Mouse (Mus musculus): ENCODE measurements at regions not wholly inside any gene's neighbourhood (a gene's known extent, or its start where the extent isn't known, plus 50 kb on each side); places are given as distances from the start of the nearest gene placed in this dataset.

GRCm38 (mm10) chr8:103884873-103885780, 216.3 kb upstream of the Cdh5 start:
- no peak for DNase-seq (ENCODE audit: low spot score)

- no peak for DNase-seq (ENCODE audit: low spot score)
These were observed 206.8 kb upstream of the Cdh5 start for GRCm38 (mm10) chr8:103894589-103894988.

- DNase-seq (ENCODE audit: low spot score): no peak
These were observed 206.3 kb upstream of the Cdh5 start for GRCm38 (mm10) chr8:103895132-103895531.

DNA sequence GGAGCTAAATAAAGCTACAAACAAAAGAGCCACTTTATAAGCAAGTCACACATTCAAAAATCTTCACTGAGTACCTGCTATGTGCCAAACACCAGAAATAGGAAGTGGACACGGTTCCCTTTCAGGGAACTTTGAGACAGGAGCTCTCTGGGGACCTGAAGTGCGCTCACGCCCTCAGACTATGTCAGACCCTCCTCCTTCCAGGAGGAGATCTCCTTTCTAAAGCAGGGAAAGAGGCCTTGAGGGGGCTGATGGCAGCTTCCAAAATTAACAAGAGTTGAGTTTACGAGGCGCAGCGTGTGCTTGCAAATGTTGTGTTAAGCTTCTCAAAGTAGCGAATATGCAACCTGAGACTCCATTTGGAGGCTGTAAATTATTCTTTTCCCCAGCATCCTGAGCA, 204.0 kb upstream of the Cdh5 start:
- no peak for DNase-seq (ENCODE audit: low spot score)

GRCm38 (mm10) chr8:103902516-103902915, 198.9 kb upstream of the Cdh5 start:
- DNase-seq (ENCODE audit: low spot score): no peak

DNA sequence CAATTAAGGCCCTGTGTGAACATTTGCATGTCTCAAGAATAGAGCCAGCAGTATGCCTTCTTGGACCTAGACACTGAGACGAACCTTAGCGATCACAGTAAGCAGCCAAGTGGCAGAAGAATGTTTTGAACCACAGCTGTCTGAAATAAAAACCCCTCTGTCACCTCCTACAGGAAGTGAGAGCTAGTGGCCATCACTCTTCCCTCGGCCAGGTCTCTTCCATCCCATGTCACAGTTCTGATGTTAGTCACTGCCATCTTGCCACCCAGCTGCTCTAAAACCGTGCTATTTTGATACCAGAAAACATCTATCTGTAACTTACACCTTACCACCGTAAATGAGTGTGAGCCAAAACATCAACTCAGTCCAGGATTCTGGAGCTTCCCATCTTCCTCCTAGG, 197.8 kb upstream of the Cdh5 start:
- DNase-seq (ENCODE audit: low spot score): no peak

DNA sequence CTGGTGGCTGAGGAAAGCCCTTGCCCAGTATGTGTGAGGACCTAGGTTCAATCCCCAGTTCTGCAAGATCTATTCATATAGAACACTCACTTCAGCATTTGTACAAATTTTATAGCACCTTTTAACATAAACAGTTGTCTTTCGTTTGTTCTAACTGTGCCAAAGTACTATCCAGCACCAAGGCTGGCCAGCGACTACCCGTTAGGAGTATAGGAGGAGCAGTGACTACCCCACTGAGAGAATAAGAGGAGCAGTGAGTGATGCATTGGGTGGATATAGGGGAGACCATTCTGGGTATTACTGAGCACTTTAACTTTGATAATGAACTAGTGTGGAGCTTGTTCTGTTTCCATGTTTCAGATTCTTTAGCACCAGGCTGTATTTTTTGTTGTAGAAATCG, 193.8 kb upstream of the Cdh5 start:
- no peak for DNase-seq (ENCODE audit: low spot score)

DNA sequence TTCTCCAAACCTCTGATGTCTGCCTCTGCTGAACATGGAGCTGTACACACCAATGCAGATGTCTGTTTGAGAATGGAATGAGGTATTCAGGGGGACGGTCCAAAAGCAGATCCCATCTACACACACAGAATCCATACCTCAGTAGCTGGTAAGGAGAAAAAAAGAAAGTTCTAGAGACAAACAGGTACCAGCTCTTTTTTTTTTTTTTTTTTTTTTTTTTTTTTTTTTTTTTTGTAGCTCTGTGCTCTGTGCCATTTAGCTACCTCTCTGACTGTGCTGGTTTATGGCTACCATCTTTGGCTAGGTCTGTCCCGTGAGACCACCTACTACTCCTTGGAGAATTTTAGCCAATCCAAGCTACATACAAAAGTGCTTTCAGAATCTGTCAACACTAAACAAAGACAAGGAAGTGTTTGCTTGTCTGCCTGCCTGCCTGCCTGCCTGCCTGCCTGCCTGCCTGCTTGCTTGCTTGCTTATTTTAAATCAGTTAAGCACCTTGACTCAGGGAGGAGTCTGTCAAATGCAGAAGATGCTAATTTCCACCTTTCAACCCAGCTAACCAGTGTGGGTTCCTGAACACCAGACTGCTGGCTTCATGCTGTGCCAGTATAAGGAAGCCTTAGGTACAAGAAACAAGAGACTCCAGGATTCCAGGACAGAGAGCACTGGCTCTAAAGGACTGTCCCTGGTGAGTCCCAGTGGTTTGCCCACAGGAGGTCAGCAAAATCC, 190.0 kb upstream of the Cdh5 start:
- DNase-seq (ENCODE audit: low spot score): no peak

GRCm38 (mm10) chr8:103912983-103913926, 188.2 kb upstream of the Cdh5 start:
- DNase-seq (ENCODE audit: low spot score): no peak

- DNase-seq (ENCODE audit: low spot score): no peak
These were observed 187.3 kb upstream of the Cdh5 start for GRCm38 (mm10) chr8:103913927-103914640.

- no peak for DNase-seq (ENCODE audit: low spot score)
These were observed 182.1 kb upstream of the Cdh5 start for GRCm38 (mm10) chr8:103919324-103919723.

GRCm38 (mm10) chr8:103921621-103922020, 179.8 kb upstream of the Cdh5 start:
- DNase-seq (ENCODE audit: low spot score): no peak

- no peak for DNase-seq (ENCODE audit: low spot score)
These were observed 178.7 kb upstream of the Cdh5 start for GRCm38 (mm10) chr8:103922746-103923145.

- DNase-seq (ENCODE audit: low spot score): no peak
These were observed 168.7 kb upstream of the Cdh5 start for GRCm38 (mm10) chr8:103932681-103933080.

- DNase-seq (ENCODE audit: low spot score): no peak
These were observed 164.9 kb upstream of the Cdh5 start for GRCm38 (mm10) chr8:103936491-103936890.

DNA sequence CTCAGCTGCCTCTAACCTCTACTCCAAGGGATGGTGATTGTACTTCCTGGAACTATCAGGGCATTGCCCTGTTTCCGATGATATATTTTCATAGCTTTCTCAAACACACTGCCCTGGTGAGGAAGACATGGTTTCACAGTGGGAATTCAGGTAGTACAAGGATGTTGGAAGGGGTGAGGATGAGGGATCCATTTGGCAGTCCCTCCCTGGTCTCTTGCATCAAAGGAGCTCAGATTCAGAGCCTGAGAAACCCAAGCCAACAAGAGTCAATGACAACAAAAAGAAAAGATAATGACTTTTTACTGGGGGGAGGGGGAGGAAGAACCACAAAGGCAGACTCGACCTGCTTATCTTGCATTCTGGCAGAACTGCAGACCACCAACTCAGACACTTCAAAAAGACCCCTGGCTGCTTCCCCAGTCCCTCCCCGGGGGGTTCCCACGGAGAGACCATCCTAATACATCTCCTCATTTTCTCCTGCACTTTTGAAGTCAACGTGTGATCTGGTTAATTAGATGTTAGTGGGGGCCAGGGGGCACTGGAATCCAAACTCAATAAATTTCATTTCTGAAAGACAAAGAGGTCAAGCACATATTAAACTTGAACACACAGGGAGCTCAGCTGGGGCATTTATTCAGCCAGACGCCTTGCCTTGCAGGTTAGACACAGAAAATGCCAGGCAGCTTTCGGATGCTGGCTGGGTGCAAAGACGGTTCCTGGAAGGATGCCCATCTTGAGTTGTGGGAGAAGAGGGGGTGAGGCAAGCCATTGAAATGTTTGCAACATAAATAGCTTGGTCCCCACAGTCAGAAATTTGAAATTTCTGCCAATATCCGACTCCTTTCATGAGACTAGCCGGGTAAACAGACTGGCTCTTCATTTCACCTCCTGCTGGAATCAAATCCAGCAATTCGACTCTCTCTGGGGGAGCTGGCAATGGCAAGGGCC, 162.9 kb upstream of the Cdh5 start:
- no peak for DNase-seq (ENCODE audit: low spot score)

- no peak for DNase-seq (ENCODE audit: low spot score)
These were observed 160.4 kb upstream of the Cdh5 start for GRCm38 (mm10) chr8:103940958-103941532.

- DNase-seq (ENCODE audit: low spot score): no peak
These were observed 153.0 kb upstream of the Cdh5 start for GRCm38 (mm10) chr8:103948474-103948873.

- DNase-seq (ENCODE audit: low spot score): no peak
These were observed 151.0 kb upstream of the Cdh5 start for GRCm38 (mm10) chr8:103950460-103950859.

- no peak for DNase-seq (ENCODE audit: low spot score)
These were observed 147.8 kb upstream of the Cdh5 start for GRCm38 (mm10) chr8:103953586-103953985.
